ENCODE assay signal across 9 mouse cellular contexts in the genomic region with DNA sequence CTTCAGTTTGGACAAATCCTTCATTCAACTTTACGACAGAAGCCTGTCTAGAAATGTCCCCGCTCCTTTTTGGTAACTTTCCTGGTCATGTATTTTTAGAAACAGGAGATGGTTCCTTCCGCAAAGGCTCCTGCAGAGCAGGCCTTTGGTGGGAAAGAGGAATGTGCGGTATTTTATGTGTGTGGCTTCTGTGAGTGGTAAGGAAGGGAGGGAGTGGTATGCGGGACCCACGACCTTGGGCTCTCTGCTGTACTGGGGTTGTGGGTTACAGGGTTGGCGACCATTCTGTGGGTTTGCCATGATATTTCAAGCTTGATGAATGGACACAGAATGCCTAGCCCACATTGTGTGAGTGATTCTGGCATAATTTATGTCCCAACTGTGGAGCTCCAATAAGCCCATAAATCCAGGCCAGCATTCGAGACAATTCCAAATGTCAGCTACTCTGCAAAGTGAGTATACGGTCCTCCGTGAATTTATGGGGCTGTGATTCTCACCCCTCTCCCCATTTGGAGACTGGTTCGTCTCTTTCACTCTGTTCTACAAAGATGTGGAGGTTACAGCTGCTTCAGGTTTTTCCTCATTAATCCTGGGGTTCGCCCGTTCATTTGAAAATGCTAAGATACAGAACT.
DNase-seq lines count a peak whose midpoint lies in the region; ATAC-seq and TF ChIP-seq lines count a peak whose summit lies in the region.
"Had no signal": no experiment of that assay in that cellular context is flagged by ENCODE, and none has a peak within 500 bp of the region (broad histone marks: within the 10 kb centered on the region; RNA-seq: fewer than 3 reads in every experiment).

No protein-coding gene starts in this region.

- no peaks in the 10 kb centered on the region for H3K4me1 ChIP-seq in lung, embryonic 16.5 days (replicated peaks; ENCODE audit: control insufficient read depth, insufficient read depth, low read length)
- peaks cover 8% of the 10 kb centered on the region for H3K4me1 ChIP-seq in heart, embryonic 11.5 days (ENCODE audit: control insufficient read depth, insufficient read depth, low read length)
- peaks cover 12% of the 10 kb centered on the region; the same call in 1 of the 2 replicates for H3K4me1 ChIP-seq in kidney, postnatal 0 days (replicated peaks; ENCODE audit: insufficient read depth, low read length)
- peaks cover 25% of the 10 kb centered on the region for H3K4me1 ChIP-seq in neural tube, embryonic 15.5 days

- H3K4me3 ChIP-seq in lung, embryonic 16.5 days (ENCODE audit: low read length), result no peak overlapping the region
- H3K4me3 ChIP-seq in heart, embryonic 11.5 days (ENCODE audit: low read depth, low read length), result no peak overlapping the region
- H3K4me3 ChIP-seq in kidney, postnatal 0 days (replicated peaks; ENCODE audit: low read depth, low read length), result no peak overlapping the region
- H3K4me3 ChIP-seq in neural tube, embryonic 15.5 days (replicated peaks), result no peak overlapping the region
- H3K4me3 ChIP-seq: erythroblast, embryonic 14.5 days had no signal

- H3K36me3 ChIP-seq in lung, embryonic 16.5 days (ENCODE audit: control insufficient read depth, insufficient read depth, low read length), result no peaks in the 10 kb centered on the region
- H3K36me3 ChIP-seq in heart, embryonic 11.5 days (ENCODE audit: control insufficient read depth, insufficient read depth, low read length), result no peaks in the 10 kb centered on the region
- no peaks in the 10 kb centered on the region for H3K36me3 ChIP-seq in kidney, postnatal 0 days (ENCODE audit: insufficient read depth, low read length)
- H3K36me3 ChIP-seq in neural tube, embryonic 15.5 days, result no peaks in the 10 kb centered on the region

- no peaks in the 10 kb centered on the region for H3K27me3 ChIP-seq in lung, embryonic 16.5 days (ENCODE audit: control insufficient read depth, insufficient read depth, low read depth, low read length)
- H3K27me3 ChIP-seq in heart, embryonic 11.5 days (ENCODE audit: control insufficient read depth, insufficient read depth, low read length), result no peaks in the 10 kb centered on the region
- H3K27me3 ChIP-seq in kidney, postnatal 0 days (ENCODE audit: insufficient read depth, low read length), result no peaks in the 10 kb centered on the region
- H3K27me3 ChIP-seq in neural tube, embryonic 15.5 days (replicated peaks), result no peaks in the 10 kb centered on the region

- H3K27ac ChIP-seq in lung, embryonic 16.5 days (ENCODE audit: low read length), result peak overlapping the region; percentile 47
- 0 out of 2 replicates have a peak overlapping the region, but pooled peaks have one; percentile 35 for H3K27ac ChIP-seq in heart, embryonic 11.5 days (ENCODE audit: low read depth, low read length)
- H3K27ac ChIP-seq in kidney, postnatal 0 days, result peak overlapping the region; percentile 73
- H3K27ac ChIP-seq in neural tube, embryonic 15.5 days (replicated peaks), result peak overlapping the region; percentile 48

- no peak overlapping the region for H3K4me2 ChIP-seq in lung, embryonic 16.5 days (ENCODE audit: low read depth, low read length)
- no peak overlapping the region; the same call in 1 of the 2 replicates for H3K4me2 ChIP-seq in heart, embryonic 11.5 days
- H3K4me2 ChIP-seq in kidney, postnatal 0 days (ENCODE audit: low read length), result peak overlapping the region; percentile 37
- peak overlapping the region; percentile 3; the same call in 1 of the 2 replicates for H3K4me2 ChIP-seq in neural tube, embryonic 15.5 days

- H3K9ac ChIP-seq in lung, embryonic 16.5 days (ENCODE audit: low read length), result no peak overlapping the region
- no peak overlapping the region for H3K9ac ChIP-seq in heart, embryonic 11.5 days (ENCODE audit: low read depth, low read length)
- H3K9ac ChIP-seq in kidney, postnatal 0 days (ENCODE audit: low read depth, low read length), result no peak overlapping the region
- no peak overlapping the region for H3K9ac ChIP-seq in neural tube, embryonic 15.5 days (replicated peaks)

- ATAC-seq in lung, embryonic 16.5 days (ENCODE audit: low read depth), result no peak
- no peak for ATAC-seq in heart, embryonic 11.5 days (replicated peaks; ENCODE audit: insufficient number of reproducible peaks, low FRiP score, low TSS enrichment)
- no peak for ATAC-seq in kidney, postnatal 0 days (replicated peaks; ENCODE audit: low FRiP score, low read depth)
- no peak for ATAC-seq in neural tube, embryonic 15.5 days (ENCODE audit: low FRiP score)

- 37% methylated on average over 13 of the region's 13 CpGs for WGBS in lung, embryonic 16.5 days
- WGBS in heart, embryonic 11.5 days (ENCODE audit: insufficient replicate concordance), result 44% methylated on average over 13 of the region's 13 CpGs
- WGBS in kidney, postnatal 0 days, result 9% methylated on average over 13 of the region's 13 CpGs
- 18% methylated on average over 13 of the region's 13 CpGs for WGBS in neural tube, embryonic 15.5 days

- DNase-seq in lung, postnatal 4 days, result no peak
- DNase-seq in kidney, postnatal 0 days (ENCODE audit: low spot score), result peak; percentile 84
- no peak for DNase-seq in gastrocnemius, adult 8-10 months (ENCODE audit: low spot score in 2 of 2)
- DNase-seq in layer of hippocampus, adult 18-20 months (ENCODE audit: low spot score in 2 of 2), result no peak
- no peak for DNase-seq in layer of hippocampus, postnatal 25 days (ENCODE audit: extremely low spot score in 1 of 2, low spot score in 1 of 2)

- H3K9me3 ChIP-seq in lung, embryonic 16.5 days (ENCODE audit: control insufficient read depth, low read length), result no peaks in the 10 kb centered on the region
- H3K9me3 ChIP-seq in heart, embryonic 11.5 days (replicated peaks; ENCODE audit: control insufficient read depth, low read length), result no peaks in the 10 kb centered on the region
- H3K9me3 ChIP-seq in kidney, postnatal 0 days (replicated peaks; ENCODE audit: low read length), result no peaks in the 10 kb centered on the region
- no peaks in the 10 kb centered on the region for H3K9me3 ChIP-seq in neural tube, embryonic 15.5 days (replicated peaks)

- no peak for TF ChIP-seq CTCF in kidney, postnatal 0 days (IDR thresholded peaks at IDR 0.05; ENCODE audit: low read depth)

Comparison
In these comparisons a context has a peak if more than half of its experiments do, and no peak if none do; other contexts are left out.
1. H3K4me2 ChIP-seq: peak in kidney, postnatal 0 days (single experiment) and neural tube, embryonic 15.5 days (single experiment); none in lung, embryonic 16.5 days (single experiment) and heart, embryonic 11.5 days (single experiment).
2. Peak in every context shown above with its lines, with median percentiles within 50 percentile points of each other: H3K27ac ChIP-seq.